Mouse (Mus musculus) small intestine, adult 2 months (tissue): Measurements from ENCODE around the gene Gm9195.

ENCODE experiments used
- CTCF ChIP-seq: fragments of 200-500 bp; IDR thresholded peaks from 2 replicates; pipeline ENCODE4 v1.5.1; 2012; ENCODE audit warnings: low read depth, mild to moderate bottlenecking, control low read depth, inconsistent platforms, low read length, moderate library complexity, mixed read lengths; ENCODE audit not compliant: insufficient replicate concordance, insufficient read length; ENCODE audit errors: extremely low read depth
- POLR2A ChIP-seq: fragments of 200-500 bp; IDR thresholded peaks from 2 replicates; pipeline ENCODE4 v1.6.1; 2012; ENCODE audit warnings: low read depth, mild to moderate bottlenecking, control low read depth, inconsistent platforms, low read length, moderate library complexity

- TF ChIP-seq CTCF (no peak), POLR2A (no peak)
Measured at GRCm38 (mm10) chr14:72468429-72468828, 23.2 kb downstream of the Gm9195 start.
